Mouse (Mus musculus) heart, adult 8-10 months (tissue): ENCODE data around the gene Zfp28. TPM values are rescaled to one million over a fixed set of nuclear protein-coding genes. Genes with fewer than 3 reads are reported as not detected.
A peak's percentile ranks its signal among the peaks of the same experiment; 100 is the strongest.

Experiments
- DNase-seq: peaks from one replicate; pipeline ENCODE4 v3.0.0; 2022; ENCODE audit warnings: low spot score
- total RNA-seq, 4 experiments: library from RNA; stranded (reverse); gene quantifications; 2 replicates each; pipeline ENCODE4 v1.2.4; 2022

The Zfp28 gene
- total RNA-seq, 4 experiments from 2014 or later = 2.2 to 5.0 (median 3.2) TPM

- peak; percentile 17 for DNase-seq
These were observed 15.2 kb downstream of the Zfp28 start, which contains the start of gene Smim17 for GRCm38 (mm10) chr7:6397996-6398975. Gene Smim17 (plus strand): TSS chr7:6398715.

GRCm38 (mm10) chr7:6410043-6410442, 26.9 kb downstream of the Zfp28 start, which contains the start of gene Gm20715:
Gene Gm20715 (plus strand): TSS chr7:6410277.
- peak; percentile 91 for DNase-seq

- DNase-seq = no peak
These were observed 31.7 kb downstream of the Zfp28 start for GRCm38 (mm10) chr7:6414626-6415441.

GRCm38 (mm10) chr7:6415442-6415787, 32.3 kb downstream of the Zfp28 start:
- no peak for DNase-seq

GRCm38 (mm10) chr7:6419894-6420293, 36.8 kb downstream of the Zfp28 start:
- DNase-seq = no peak

GRCm38 (mm10) chr7:6429381-6429780, 46.3 kb downstream of the Zfp28 start:
- no peak for DNase-seq

- DNase-seq = peak; percentile 10
These were observed 47.2 kb downstream of the Zfp28 start for GRCm38 (mm10) chr7:6430342-6430741.

GRCm38 (mm10) chr7:6438388-6438787, 55.3 kb downstream of the Zfp28 start, which contains the start of gene Olfr1344:
Gene Olfr1344 (plus strand): TSS chr7:6438688.
- DNase-seq = no peak

- DNase-seq = no peak
These were observed 58.1 kb downstream of the Zfp28 start for GRCm38 (mm10) chr7:6441173-6441572.

Other genes starting within 250 kb of the Zfp28 start
- 10 to 100 TPM; 24.7 to 29.4 (median 28.0) TPM for gene Zfp787, start 227.3 kb upstream of the Zfp28 start, total RNA-seq
- gene Zfp444, start 211.1 kb upstream of the Zfp28 start, total RNA-seq = 10 to 100 TPM in 2 of 4 experiments, 1 to 10 TPM in 2; 7.0 to 10.3 (median 9.9) TPM
- gene Galp, start 186.2 kb upstream of the Zfp28 start, total RNA-seq = not detected
- not detected for gene Zscan5b, start 161.0 kb upstream of the Zfp28 start, total RNA-seq
- gene Epp13, start 130.6 kb upstream of the Zfp28 start, total RNA-seq = not detected
- 1 to 10 TPM; 2.9 to 4.9 (median 4.2) TPM for gene Zfp667, start 96.7 kb upstream of the Zfp28 start, total RNA-seq
- 1 to 10 TPM; 1.7 to 3.2 (median 1.9) TPM for gene Zfp583, start 52.0 kb upstream of the Zfp28 start, total RNA-seq
- gene Gm3854, start 39.5 kb upstream of the Zfp28 start, total RNA-seq = under 1 TPM; 0.17 to 0.44 (median 0.32) TPM
- 1 to 10 TPM; 2.2 to 3.8 (median 2.9) TPM for gene Zfp78, start 20.0 kb upstream of the Zfp28 start, total RNA-seq
- not detected for gene Smim17, start 15.4 kb downstream of the Zfp28 start, total RNA-seq
- not detected for gene Gm20715, start 27.0 kb downstream of the Zfp28 start, total RNA-seq
- not detected for gene Olfr1344, start 55.4 kb downstream of the Zfp28 start, total RNA-seq
- not detected for gene Olfr1336, start 72.9 kb downstream of the Zfp28 start, total RNA-seq
- not detected for gene Olfr1346, start 83.8 kb downstream of the Zfp28 start, total RNA-seq
- not detected for gene Olfr5, start 103.6 kb downstream of the Zfp28 start, total RNA-seq
- not detected for gene Olfr1347, start 116.5 kb downstream of the Zfp28 start, total RNA-seq
- not detected for gene Olfr1348, start 125.5 kb downstream of the Zfp28 start, total RNA-seq
- gene Olfr1349, start 139.7 kb downstream of the Zfp28 start, total RNA-seq = not detected
- gene Olfr1350, start 181.5 kb downstream of the Zfp28 start, total RNA-seq = not detected